Mouse (Mus musculus) bone marrow, adult 2 months (tissue): ENCODE data around the gene Rps6kb2.

Experiments
- CTCF ChIP-seq: fragments of 200-500 bp; IDR thresholded peaks from 2 replicates; pipeline ENCODE4 v1.5.1; 2011; ENCODE audit warnings: low read length, control low read depth; ENCODE audit not compliant: control insufficient read depth, insufficient read depth
- POLR2A ChIP-seq: fragments of 200-500 bp; IDR thresholded peaks from 2 replicates; pipeline ENCODE4 v1.6.1; 2011; ENCODE audit warnings: low read depth, mild to moderate bottlenecking, control low read depth, low read length, borderline replicate concordance; ENCODE audit not compliant: control insufficient read depth

GRCm38 (mm10) chr19:4118350-4118749, 44.8 kb downstream of the Rps6kb2 start:
- TF ChIP-seq CTCF (no peak), POLR2A (no peak)
